Mouse (Mus musculus) forebrain, embryonic 10.5 days (tissue): Measurements from ENCODE around the gene Susd4. TPM values are rescaled to one million over a fixed set of nuclear protein-coding genes. Genes with fewer than 3 reads are reported as not detected.

Source experiments
- DNase-seq: peaks from one replicate; pipeline ENCODE4 v3.0.0-alpha.2; 2017; ENCODE audit warnings: low spot score; ENCODE audit errors: extremely low spot score
- H3K27ac ChIP-seq: fragments of 300-500 bp; sonication (generic); 2 replicates; pipeline ENCODE4 v1.5.1; 2016; ENCODE audit warnings: mild to moderate bottlenecking
- H3K27me3 ChIP-seq: fragments of 300-500 bp; sonication (generic); 2 replicates; pipeline ENCODE4 v1.6.1; 2016; ENCODE audit warnings: mild to moderate bottlenecking; ENCODE audit not compliant: poor library complexity, severe bottlenecking
- H3K36me3 ChIP-seq: fragments of 300-500 bp; sonication (generic); replicated peaks from 2 replicates; pipeline ENCODE4 v1.6.1; 2016; ENCODE audit warnings: mild to moderate bottlenecking, moderate library complexity
- H3K4me1 ChIP-seq: fragments of 300-500 bp; sonication (generic); 2 replicates; pipeline ENCODE4 v1.6.1; 2016
- H3K4me3 ChIP-seq: fragments of 300-500 bp; sonication (generic); 2 replicates; pipeline ENCODE4 v1.5.1; 2016; ENCODE audit warnings: mild to moderate bottlenecking, moderate library complexity
- H3K9me3 ChIP-seq: fragments of 300-500 bp; sonication (generic); 2 replicates; pipeline ENCODE4 v1.6.1; 2016; ENCODE audit warnings: mild to moderate bottlenecking, moderate library complexity
- WGBS: fragments of 180-500 bp; shearing (Covaris S2); methylation state at CpG from one replicate; pipeline ENCODE4 v1.1.7; 2016; 5-methylcytosine and 5-hydroxymethylcytosine counted together
- polyA plus RNA-seq: library from polyadenylated mRNA; unstranded; fragments of >200 nt; fragmentation: Nextera tagmentation; extraction: Ambion mirVana; gene quantifications from 2 replicates; pipeline ENCODE4 v1.2.1, GENCODE M21; 2016

The Susd4 gene
- polyA plus RNA-seq, 1 experiment from 2014 or later: 13.9 TPM

DNA sequence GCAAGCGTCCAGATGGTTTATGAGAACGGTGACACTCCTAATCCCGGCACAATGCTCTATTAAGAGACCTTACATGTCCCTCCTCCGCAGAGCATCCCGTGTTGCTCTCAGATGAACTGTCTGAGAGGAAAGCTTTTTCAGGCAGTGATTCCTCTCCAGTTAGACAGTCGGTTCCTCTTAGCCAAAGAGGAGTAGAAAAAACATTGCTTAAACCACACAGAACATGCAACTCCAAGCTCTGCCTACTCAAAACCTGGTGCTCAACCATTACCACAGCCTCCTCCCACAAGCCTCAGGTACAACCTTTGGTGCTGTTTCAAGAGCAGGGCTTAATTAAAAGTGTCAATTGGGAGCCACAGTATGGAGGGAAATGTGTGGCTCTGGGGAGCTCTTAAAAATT lies 74.4 kb downstream of the Susd4 start:
- Histone ChIP-seq H3K4me3 (no peak overlapping the region), H3K36me3 (no peaks in the 10 kb centered on the region), H3K27me3 (no peaks in the 10 kb centered on the region), H3K4me1 (peaks cover 18% of the 10 kb centered on the region), H3K9me3 (no peaks in the 10 kb centered on the region), H3K27ac (no peak overlapping the region)
- no peak for DNase-seq
- WGBS: 86% methylated on average over 6 of the region's 6 CpGs

DNA sequence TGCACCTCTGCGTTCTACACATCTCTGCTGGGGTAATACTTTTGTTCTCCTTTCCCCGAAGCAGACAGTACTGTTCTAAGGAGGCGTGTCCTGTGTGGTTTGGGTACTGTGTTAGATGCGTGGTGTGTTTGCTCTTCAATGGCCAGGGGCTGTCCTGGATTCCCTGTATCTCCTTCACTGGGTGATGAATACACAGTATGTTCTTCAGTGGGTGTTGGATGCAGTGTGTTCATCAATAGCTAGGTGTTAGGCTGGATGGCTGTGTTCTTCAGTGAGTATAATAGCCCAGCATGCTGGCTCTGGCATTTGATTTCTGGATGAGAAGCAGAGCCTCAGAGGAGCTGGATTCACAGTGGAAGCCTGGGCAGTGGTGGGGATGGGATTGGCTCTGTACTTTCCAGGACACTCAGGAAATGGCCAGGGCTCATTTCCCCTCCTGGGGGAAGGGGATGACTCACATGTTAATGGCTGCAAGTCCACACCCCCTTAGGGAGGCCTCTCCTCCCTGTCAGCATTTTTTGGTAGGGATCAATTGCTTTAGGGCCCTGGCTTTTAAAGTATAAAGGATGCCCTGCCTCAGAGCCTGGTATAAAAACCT lies 75.8 kb downstream of the Susd4 start:
- H3K4me1 ChIP-seq: peaks cover 18% of the 10 kb centered on the region
- H3K27ac ChIP-seq: peak overlapping the region; percentile 4
- DNase-seq: no peak
- 80% methylated on average over 4 of the region's 4 CpGs for WGBS
- H3K36me3 ChIP-seq: no peaks in the 10 kb centered on the region
- H3K9me3 ChIP-seq: no peaks in the 10 kb centered on the region
- no peaks in the 10 kb centered on the region for H3K27me3 ChIP-seq
- no peak overlapping the region for H3K4me3 ChIP-seq

DNA sequence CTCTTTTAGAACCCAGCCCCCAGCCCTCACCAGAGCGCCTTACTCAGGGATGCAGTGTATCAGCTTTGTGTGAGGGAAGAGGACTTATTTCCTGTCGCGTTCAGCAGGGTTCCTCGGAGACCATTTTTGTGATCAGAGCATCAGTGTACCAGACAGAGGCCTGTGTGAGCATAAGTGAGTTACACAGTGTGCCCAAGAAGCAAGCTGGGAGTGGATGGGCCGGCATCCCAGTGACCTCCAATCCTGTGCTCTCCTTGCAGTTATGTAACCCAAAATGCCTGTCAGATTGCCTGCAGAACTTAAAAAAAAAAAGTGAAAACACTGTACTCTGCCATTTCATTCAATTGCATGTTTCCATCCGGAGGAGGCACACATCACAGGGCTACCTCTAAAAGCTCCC lies 76.4 kb downstream of the Susd4 start:
- WGBS: 57% methylated on average over 6 of the region's 6 CpGs
- Histone ChIP-seq H3K4me1 (peaks cover 18% of the 10 kb centered on the region), H3K4me3 (no peak overlapping the region), H3K27ac (peak overlapping the region; percentile 4), H3K27me3 (no peaks in the 10 kb centered on the region), H3K36me3 (no peaks in the 10 kb centered on the region), H3K9me3 (no peaks in the 10 kb centered on the region)
- no peak for DNase-seq

DNA sequence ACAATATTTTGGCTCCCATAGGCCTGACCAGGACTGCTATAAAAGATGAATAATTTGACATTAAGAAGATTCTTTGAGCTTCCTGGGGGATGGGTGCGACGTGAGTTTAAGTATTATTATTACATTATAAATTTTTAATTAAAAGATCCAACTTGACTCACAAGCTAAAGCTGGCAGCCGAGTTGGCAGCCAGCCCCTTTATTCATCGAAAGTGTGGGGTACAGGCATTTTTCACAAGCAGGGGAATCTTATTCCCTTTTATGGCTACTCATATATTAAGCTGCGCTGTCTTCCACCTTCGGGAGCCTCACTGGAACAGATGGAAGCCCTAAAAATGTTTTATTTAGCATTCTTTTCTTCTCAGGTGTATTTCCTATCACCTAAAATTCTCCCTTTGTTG lies 76.9 kb downstream of the Susd4 start:
- 91% methylated on average over 6 of the region's 6 CpGs for WGBS

DNA sequence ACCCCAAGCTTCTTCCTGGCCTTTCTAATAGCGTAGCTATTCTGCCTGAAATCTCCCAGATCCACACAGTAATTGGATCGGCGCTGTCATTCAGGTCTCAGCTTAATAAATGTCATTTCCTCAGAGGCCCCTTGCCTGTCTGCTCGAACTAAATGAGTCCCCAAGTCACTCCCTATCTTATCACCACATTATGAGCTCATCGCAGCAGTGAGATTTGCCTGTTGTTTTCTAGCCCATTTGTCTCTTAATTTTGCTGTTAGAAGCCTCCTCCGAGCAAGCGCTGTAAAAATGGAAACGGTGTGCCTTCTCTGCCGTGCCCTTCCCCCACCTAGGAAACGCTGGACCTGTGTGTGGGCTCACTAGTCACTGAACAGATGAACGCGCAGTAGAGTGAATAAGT lies 85.9 kb downstream of the Susd4 start:
- Histone ChIP-seq H3K4me3 (no peak overlapping the region), H3K27me3 (no peaks in the 10 kb centered on the region), H3K9me3 (no peaks in the 10 kb centered on the region), H3K27ac (no peak overlapping the region), H3K4me1 (peaks cover 10% of the 10 kb centered on the region), H3K36me3 (no peaks in the 10 kb centered on the region)
- WGBS: 90% methylated on average over 12 of the region's 12 CpGs
- DNase-seq: no peak

More for the DNA sequence above, 76.9 kb downstream of the Susd4 start:
- no peak overlapping the region for H3K27ac ChIP-seq
- H3K4me1 ChIP-seq: peaks cover 18% of the 10 kb centered on the region
- no peaks in the 10 kb centered on the region for H3K36me3 ChIP-seq
- no peaks in the 10 kb centered on the region for H3K9me3 ChIP-seq
- H3K27me3 ChIP-seq: no peaks in the 10 kb centered on the region
- DNase-seq: no peak
- no peak overlapping the region for H3K4me3 ChIP-seq

DNA sequence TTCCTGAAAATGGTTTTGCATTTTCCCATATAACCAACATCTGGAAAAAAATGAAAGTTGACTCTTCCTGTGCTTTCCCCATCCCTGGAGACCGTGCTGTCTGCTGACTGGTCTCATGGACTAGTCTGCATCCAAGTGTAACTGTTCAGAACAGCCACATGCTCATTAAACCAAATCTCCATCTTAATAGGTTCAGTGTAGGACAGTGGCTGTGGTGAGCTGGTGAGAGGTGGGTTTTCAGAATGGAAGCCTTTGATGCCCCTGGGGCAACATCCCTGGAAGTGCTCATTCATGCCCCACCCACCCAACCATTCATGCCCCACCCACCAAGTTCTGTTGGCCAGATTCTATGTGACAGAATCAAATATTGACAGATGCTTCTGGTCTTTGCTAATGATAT lies 86.4 kb downstream of the Susd4 start:
- Histone ChIP-seq H3K27ac (no peak overlapping the region), H3K4me3 (no peak overlapping the region), H3K36me3 (no peaks in the 10 kb centered on the region), H3K27me3 (no peaks in the 10 kb centered on the region), H3K4me1 (peaks cover 10% of the 10 kb centered on the region), H3K9me3 (no peaks in the 10 kb centered on the region)
- DNase-seq: no peak
- 92% methylated on average over 1 of the region's 1 CpGs for WGBS

DNA sequence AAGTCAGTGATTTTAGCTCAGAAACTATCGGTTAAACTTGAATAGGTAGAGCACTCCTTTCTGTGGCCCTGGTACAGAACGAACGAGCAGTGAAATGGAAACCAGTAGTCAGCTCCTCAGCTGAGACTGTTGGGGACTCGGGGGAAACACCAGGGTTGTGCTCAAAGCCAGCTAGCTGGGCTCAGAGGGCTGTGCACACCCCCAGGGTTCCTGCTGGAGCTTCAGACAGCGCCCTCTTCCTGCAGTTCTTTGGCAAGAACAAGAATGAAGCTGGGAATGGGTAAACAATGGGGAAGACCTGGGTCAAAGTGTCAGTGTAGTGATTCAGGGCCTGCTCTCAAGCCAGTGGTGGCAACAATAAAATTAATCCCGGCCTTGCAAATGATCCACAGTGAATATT lies 88.5 kb downstream of the Susd4 start:
- Histone ChIP-seq H3K36me3 (no peaks in the 10 kb centered on the region), H3K9me3 (no peaks in the 10 kb centered on the region), H3K27ac (no peak overlapping the region), H3K27me3 (no peaks in the 10 kb centered on the region), H3K4me3 (no peak overlapping the region), H3K4me1 (peaks cover 20% of the 10 kb centered on the region)
- DNase-seq: no peak
- 58% methylated on average over 6 of the region's 6 CpGs for WGBS

DNA sequence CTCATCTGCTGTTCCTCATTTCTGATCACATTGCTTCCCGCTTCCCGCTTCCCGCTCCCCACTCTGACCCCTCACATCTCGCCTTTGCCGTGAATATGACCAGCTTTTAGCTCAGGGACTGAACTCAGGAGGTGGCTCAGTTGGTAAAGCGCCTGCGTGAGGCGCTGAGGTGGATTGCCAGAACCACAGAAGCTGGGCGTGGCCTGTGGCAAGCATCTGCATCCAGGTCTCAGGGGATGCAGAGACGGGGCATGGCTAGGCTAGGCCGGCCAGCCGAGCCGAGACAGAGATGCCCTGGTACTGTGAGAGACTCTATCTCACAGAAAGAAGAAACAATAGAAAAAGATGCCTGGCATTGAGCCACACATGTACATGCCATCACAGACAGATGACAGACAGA lies 93.0 kb downstream of the Susd4 start:
- peak overlapping the region; percentile 11; the same call in 1 of the 2 replicates for H3K27ac ChIP-seq

DNA sequence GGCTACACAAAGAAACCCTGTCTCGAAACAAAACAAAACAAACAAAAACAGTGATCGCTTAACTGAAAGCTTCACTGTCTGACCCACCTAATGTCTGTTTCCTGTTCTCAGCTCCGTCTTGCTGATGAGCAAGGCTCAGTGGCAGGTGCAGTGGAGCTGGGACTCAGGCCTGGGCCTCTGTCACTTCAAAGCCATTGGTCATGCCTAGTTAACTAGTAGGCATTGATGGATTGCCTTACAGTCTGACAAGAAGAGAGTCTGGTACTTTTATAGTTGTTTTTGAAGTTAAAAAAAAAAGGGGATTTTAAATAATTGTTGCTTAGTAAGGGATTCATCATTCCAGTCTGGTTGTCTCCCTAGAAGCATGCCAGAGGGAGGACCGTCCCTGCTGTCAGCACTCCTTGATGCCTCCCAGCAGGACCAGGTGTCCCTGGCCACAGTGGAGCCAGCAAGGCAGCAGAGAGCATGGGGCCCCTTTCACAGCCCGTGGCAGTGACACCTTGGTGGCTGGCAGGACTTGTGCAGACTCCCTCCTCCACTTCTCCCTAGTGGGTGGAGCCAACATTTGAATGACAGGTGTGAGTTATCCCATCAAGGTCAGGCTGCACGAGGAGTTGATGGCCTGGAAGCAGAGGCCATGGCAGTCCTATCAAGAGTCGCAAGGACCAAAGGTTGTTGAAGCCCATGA lies 98.2 kb downstream of the Susd4 start:
- no peak overlapping the region for H3K27ac ChIP-seq
- no peaks in the 10 kb centered on the region for H3K9me3 ChIP-seq
- H3K4me3 ChIP-seq: no peak overlapping the region
- H3K4me1 ChIP-seq: peaks cover 9% of the 10 kb centered on the region
- 63% methylated on average over 7 of the region's 7 CpGs for WGBS
- no peaks in the 10 kb centered on the region for H3K27me3 ChIP-seq
- DNase-seq: no peak
- no peaks in the 10 kb centered on the region for H3K36me3 ChIP-seq

More for the DNA sequence above, 93.0 kb downstream of the Susd4 start:
- WGBS: 84% methylated on average over 13 of the region's 13 CpGs
- H3K27me3 ChIP-seq: no peaks in the 10 kb centered on the region
- peaks cover 20% of the 10 kb centered on the region for H3K4me1 ChIP-seq
- H3K9me3 ChIP-seq: no peaks in the 10 kb centered on the region
- no peak for DNase-seq
- no peaks in the 10 kb centered on the region for H3K36me3 ChIP-seq
- H3K4me3 ChIP-seq: no peak overlapping the region

DNA sequence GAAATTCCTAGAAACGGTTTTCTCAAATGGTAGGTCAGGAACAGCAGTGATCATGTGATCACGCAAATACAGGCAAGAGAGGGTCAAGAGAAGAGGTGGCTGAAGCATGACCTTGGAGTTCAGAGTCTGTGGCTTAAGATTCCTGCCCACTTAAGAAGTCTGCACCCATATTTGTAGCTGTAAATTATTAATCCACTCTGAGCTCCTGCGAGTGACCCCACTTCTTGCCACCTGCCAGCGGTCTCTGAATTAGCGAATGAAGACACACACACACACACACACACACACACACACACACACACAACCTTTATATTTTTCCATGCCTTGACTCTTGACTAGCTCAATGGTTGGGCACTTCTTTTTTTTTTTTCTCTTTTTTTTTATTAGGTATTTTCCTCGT lies 99.7 kb downstream of the Susd4 start:
- no peak for DNase-seq
- 87% methylated on average over 6 of the region's 6 CpGs for WGBS
- H3K36me3 ChIP-seq: no peaks in the 10 kb centered on the region
- no peaks in the 10 kb centered on the region for H3K27me3 ChIP-seq
- peaks cover 14% of the 10 kb centered on the region for H3K4me1 ChIP-seq
- H3K9me3 ChIP-seq: no peaks in the 10 kb centered on the region
- H3K27ac ChIP-seq: no peak overlapping the region
- H3K4me3 ChIP-seq: no peak overlapping the region

DNA sequence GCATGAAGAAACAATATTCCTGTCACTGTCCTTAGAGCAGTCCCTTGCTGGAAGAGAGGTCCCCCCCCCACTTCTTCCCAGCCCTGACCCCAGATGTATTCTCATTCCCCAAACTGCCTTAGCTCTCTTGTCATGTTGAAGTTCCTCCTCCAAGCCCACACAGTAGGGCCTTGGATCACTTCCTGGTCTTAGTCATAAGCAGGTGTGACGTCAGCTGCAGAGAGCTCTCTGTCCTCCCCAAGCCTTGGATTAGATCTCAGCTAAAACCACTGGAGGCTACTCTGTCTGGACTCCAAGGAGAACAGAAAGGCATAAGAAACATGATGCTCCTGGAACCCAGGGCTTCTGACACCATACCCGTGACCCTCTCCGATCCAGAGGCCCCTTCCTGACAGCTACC lies 104.2 kb downstream of the Susd4 start:
- peaks cover 6% of the 10 kb centered on the region for H3K36me3 ChIP-seq
- WGBS: 90% methylated on average over 3 of the region's 3 CpGs
- no peaks in the 10 kb centered on the region for H3K27me3 ChIP-seq
- DNase-seq: no peak
- 0 out of 2 replicates have a peak overlapping the region, but pooled peaks have one; percentile 69 for H3K27ac ChIP-seq
- peaks cover 20% of the 10 kb centered on the region for H3K4me1 ChIP-seq
- H3K9me3 ChIP-seq: peaks cover 12% of the 10 kb centered on the region
- H3K4me3 ChIP-seq: no peak overlapping the region

DNA sequence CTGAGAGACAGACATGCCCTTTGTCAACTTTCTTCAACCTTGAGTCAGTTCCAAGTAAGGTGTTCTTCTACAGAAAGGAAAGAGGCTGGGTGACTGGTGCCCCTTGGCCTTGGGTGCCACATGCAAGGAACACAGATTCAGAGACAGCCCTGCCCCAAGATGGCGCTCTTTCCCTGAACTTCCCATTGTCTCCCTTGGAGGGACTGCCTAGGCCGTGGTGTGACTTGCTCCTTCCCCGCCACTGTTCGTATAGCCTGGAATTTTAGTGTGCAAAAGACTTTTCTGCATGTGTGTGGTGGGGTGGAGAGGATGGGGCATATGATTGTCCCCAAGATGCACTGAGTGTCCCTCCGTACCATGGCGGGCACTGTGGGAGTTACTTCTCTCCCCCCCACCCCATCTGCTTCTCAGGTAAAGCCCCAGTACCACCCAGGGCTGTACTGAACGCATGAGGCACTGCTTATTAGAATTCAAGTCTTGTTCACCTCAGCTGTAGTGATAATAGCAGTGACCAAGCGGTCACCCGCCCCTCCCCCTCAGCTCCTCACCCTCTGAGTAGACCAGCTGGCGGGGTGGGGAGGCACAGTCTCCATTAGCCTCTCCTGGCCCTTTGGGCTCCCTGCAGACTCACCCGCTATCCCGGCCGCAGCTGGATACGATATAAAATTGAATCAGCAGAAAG lies 104.9 kb downstream of the Susd4 start:
- H3K4me1 ChIP-seq: peaks cover 20% of the 10 kb centered on the region
- peaks cover 6% of the 10 kb centered on the region for H3K36me3 ChIP-seq
- no peak overlapping the region; the same call in 1 of the 2 replicates for H3K4me3 ChIP-seq
- peak; percentile 30 for DNase-seq
- H3K27me3 ChIP-seq: no peaks in the 10 kb centered on the region
- H3K9me3 ChIP-seq: peaks cover 19% of the 10 kb centered on the region
- peak overlapping the region; percentile 69 for H3K27ac ChIP-seq
- WGBS: 67% methylated on average over 14 of the region's 14 CpGs

DNA sequence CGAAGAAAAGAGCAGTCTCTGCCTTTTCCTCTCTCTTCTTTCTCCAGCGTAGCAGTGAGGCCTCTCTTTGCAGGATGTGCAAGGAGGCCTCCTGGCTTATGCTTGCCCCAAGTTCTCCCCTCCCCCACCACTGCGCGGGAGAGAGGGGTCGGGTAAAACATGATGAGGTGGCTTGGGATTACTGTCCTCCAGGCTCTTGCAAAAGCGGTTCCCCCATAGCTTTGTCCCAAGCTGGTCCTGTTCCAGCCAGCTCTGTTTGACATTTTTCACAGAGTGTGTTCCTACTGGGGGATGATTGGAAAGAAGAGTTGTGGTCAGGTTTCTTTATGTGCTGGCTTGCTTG lies 105.4 kb downstream of the Susd4 start:
- Histone ChIP-seq H3K4me3 (no peak overlapping the region; the same call in 1 of the 2 replicates), H3K36me3 (peaks cover 6% of the 10 kb centered on the region), H3K9me3 (peaks cover 20% of the 10 kb centered on the region), H3K27me3 (no peaks in the 10 kb centered on the region), H3K27ac (peak overlapping the region; percentile 69), H3K4me1 (peaks cover 20% of the 10 kb centered on the region)
- no peak for DNase-seq
- 45% methylated on average over 6 of the region's 6 CpGs for WGBS
